Mouse (Mus musculus) heart, postnatal 25 days (tissue): ENCODE measurements around the gene Ube2e2. TPM values are rescaled to one million over a fixed set of nuclear protein-coding genes. Genes with fewer than 3 reads are reported as not detected.
A peak's percentile ranks its signal among the peaks of the same experiment; 100 is the strongest.
"Not testable (repeated sequence)": the region's sequence is repeated elsewhere in the genome, so short reads cannot be mapped to it uniquely, and the experiment has no call there.

Experiments
- DNase-seq: peaks from one replicate; pipeline ENCODE4 v3.0.0; 2022; ENCODE audit warnings: low spot score
- intact Hi-C: fragments of 180-260 bp; cut with DNase I; formaldehyde crosslinking; loops from one replicate; pipeline ENCODE4 v1.15.1; 2025
- total RNA-seq, 2 experiments: library from RNA; stranded (reverse); gene quantifications; 2 replicates each; pipeline ENCODE4 v1.2.3; 2021

Ube2e2 gene
- total RNA-seq, 2 experiments from 2014 or later, result 14.3 to 15.3 TPM

DNA sequence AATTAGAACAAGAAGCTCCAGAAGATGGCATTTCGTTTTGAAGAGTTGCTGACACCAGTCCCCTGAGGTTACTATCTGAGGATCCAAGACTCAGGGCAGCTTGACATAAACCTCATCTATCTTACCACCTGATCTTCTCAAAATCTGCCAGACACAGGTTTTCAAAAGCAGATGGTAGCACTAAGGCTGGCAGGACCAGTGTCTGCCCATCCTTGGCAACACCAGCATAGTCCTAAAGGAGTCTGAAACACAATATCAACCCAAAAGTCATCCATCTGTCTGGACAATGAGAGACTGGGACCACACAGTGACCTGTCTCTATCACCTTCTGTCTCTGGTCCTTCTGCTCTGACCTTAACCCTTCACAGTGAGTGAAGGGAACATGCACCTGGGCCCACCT, 138.7 kb downstream of the Ube2e2 start:
- intact Hi-C loops, result loop anchor here (5.0 kb wide), 1 partner anchor 48 kb away; no protein-coding TSS in a partner anchor
- DNase-seq, result no peak

DNA sequence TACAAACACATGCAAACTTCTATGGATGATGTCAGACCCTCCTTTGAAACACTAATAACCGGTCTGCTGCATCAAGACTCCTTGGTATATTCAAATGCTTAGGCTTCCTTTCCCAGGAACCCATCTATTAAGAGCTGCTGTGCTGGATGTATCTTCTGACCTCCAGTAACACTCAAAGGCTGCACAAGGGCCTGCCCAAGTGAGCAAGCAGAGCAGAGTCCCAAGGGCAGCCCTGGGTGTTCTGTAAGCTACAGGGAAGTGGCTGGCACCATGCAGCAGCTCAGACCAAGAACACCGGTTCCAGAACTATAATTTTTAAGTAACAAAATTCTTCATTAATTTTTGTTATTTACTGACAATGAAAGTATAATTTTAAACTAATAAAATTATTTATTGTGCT, 139.5 kb downstream of the Ube2e2 start:
- intact Hi-C loops, result no loop called here
- no peak for DNase-seq

- DNase-seq, result no peak
- intact Hi-C loops, result no loop called here
These were observed 140.1 kb downstream of the Ube2e2 start for GRCm38 (mm10) chr14:18754001-18754400.

GRCm38 (mm10) chr14:18731154-18731553, 162.9 kb downstream of the Ube2e2 start:
- no peak for DNase-seq

GRCm38 (mm10) chr14:18720601-18721591, 173.2 kb downstream of the Ube2e2 start:
- intact Hi-C loops, result no loop called here
- DNase-seq, result no peak

More at GRCm38 (mm10) chr14:18731154-18731553, 162.9 kb downstream of the Ube2e2 start:
- intact Hi-C loops, result no loop called here

GRCm38 (mm10) chr14:18716970-18717369, 177.1 kb downstream of the Ube2e2 start:
- DNase-seq, result no peak
- intact Hi-C loops, result no loop called here

DNA sequence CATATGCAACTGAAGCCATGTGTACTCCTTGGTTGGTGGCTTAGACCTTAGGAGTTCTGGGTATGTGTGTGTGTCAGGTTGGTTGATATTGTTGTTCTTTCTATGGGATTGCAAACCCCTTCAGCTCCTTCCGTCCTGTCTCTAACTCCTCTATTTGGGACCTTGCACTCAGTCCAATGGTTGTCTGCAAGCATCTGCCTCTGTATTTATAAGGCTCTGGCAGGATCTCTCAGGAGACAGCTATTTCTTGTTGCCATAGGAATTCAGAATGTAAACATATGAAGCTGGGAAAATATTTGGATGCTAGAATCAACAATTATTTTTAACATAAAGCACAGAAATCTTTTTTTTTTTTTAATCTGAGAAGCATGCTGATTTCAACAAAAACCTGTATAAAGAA, 178.5 kb downstream of the Ube2e2 start:
- intact Hi-C loops, result no loop called here

GRCm38 (mm10) chr14:18697662-18698225, 196.3 kb downstream of the Ube2e2 start:
- no peak for DNase-seq
- intact Hi-C loops, result no loop called here

More for the DNA sequence above, 178.5 kb downstream of the Ube2e2 start:
- DNase-seq, result no peak

DNA sequence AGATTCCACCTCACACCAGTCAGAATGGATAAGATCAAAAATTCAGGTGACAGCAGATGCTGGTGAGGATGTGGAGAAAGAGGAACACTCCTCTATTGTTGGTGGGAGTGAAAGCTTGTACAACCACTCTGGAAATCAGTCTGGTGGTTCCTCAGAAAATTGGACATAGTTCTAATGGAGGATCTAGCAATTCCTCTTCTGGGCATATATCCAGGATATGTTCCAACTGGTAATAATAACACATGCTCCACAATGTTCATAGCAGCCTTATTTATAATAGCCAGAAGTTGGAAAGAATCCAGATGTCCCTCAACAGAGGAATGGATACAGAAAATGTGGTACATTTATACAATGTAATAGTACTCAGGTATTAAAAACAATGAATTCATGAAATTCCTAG, 197.6 kb downstream of the Ube2e2 start:
- intact Hi-C loops, DNase-seq: not testable (repeated sequence)

GRCm38 (mm10) chr14:18678121-18678836, 215.8 kb downstream of the Ube2e2 start:
- DNase-seq, result peak; percentile 43
- intact Hi-C loops, result no loop called here

DNA sequence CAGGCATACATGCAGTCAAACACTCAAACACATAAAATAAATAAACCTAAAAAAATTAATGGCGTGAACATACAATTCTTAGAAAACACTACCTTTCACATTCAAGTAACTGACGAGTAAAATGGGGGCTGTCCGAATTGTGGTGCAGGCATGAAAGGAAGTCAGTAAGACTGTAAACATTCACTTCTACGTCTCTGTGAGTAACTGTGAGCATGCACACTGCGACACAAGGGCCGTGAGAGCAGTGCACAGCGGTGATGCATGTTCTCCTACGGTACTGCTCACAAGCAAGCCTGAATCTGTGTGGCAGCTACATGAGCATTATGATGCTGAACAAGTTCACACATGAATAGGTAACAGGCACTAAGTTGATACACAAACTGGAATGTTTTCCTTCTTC, 223.4 kb downstream of the Ube2e2 start:
- intact Hi-C loops, result no loop called here
- DNase-seq, result no peak

- intact Hi-C loops, result no loop called here
- DNase-seq, result no peak
These were observed 224.6 kb downstream of the Ube2e2 start for GRCm38 (mm10) chr14:18669301-18669935.

GRCm38 (mm10) chr14:18668309-18668708, 225.8 kb downstream of the Ube2e2 start:
- DNase-seq, intact Hi-C loops: not testable (repeated sequence)

DNA sequence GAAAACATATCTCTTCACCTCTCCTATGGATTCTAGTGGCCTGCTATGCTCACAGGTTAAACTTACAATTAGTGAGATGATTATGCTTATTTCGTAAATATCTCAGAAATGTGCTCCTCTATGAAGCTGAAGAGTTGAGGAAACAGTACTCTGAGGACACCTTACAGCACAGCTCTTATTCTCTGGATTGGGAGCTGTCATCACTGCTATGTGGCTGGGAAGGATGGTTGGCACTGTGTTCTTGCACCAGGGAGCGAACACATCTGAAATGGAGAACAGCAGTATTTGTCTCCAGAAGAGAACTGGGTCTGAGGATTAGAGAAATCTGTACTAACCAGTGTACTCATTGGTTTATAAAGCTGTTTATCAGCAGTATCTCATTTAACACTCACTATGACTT, 226.3 kb downstream of the Ube2e2 start:
- intact Hi-C loops, result no loop called here
- no peak for DNase-seq

DNA sequence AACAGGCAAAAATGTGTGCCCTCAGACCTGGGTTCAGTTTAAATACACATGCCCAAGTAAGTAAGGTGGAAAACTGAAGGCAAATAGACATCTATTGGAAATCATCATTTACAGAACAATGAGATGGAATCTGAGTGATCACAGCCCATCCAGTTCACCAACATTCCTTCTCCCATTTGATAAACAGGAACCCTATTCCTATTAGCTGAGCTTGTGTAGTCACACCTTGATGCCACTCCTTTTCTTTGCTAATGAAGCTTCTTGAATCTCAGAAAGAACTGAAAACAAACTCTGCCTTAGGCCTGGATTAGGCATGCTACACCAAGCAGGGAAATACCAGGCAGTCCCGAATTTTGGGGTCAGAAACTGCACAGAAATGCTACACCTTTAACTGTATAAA, 227.8 kb downstream of the Ube2e2 start:
- no peak for DNase-seq
- intact Hi-C loops, result no loop called here

DNA sequence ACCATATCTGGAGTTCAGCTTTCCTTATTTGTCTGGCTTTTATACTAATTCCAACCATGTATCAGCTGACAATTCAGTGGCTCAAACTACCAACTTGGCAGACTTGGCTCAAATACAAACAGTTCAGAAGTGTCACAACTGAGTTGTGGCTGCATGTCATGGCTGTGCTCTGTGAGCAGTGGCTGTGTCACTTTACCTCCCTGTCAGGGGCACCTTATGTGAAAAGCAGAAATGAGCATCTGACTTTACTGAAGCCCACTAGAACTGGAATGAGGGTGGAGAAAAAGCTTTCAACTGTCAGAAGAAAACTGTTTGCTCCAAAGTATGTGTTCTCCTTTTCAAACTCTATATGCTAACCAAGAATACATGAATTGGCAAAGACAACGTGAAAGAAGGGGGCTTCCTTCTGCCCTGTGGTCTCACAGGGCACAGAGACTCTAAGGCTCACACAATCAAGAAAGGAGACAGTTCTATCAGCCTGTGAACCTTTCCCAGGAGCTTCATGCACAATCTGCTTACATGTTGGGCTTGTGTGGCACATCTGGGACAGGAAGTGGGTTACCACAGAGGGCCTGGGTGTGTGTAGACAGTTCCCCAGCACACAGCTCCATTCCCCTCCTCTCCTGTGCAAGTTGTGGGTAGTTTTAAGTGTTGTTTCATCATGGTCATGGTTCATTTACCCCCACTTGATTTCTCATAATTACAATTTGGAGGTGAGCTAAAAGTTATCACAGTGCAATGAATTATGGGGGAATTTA, 228.6 kb downstream of the Ube2e2 start:
- intact Hi-C loops, result no loop called here
- no peak for DNase-seq

DNA sequence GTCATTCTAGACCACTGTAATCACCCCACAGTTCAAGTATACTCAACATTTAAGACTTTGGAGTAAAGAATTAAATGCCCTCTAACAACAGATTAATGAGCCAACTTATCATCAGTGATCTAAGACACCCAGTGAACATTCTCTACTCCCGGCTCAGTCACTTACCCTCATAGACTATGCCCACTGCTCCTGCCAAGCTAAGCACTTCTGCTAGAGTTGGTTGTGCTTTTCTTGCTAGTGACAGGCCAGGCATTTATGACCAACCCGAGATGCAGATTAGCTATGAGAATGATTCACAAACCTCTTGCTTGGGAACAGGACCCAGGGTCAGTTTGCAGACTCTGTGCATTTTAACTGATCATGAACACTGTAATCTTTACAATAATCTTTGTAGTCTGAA, 230.4 kb downstream of the Ube2e2 start:
- DNase-seq, result no peak
- intact Hi-C loops, result no loop called here

DNA sequence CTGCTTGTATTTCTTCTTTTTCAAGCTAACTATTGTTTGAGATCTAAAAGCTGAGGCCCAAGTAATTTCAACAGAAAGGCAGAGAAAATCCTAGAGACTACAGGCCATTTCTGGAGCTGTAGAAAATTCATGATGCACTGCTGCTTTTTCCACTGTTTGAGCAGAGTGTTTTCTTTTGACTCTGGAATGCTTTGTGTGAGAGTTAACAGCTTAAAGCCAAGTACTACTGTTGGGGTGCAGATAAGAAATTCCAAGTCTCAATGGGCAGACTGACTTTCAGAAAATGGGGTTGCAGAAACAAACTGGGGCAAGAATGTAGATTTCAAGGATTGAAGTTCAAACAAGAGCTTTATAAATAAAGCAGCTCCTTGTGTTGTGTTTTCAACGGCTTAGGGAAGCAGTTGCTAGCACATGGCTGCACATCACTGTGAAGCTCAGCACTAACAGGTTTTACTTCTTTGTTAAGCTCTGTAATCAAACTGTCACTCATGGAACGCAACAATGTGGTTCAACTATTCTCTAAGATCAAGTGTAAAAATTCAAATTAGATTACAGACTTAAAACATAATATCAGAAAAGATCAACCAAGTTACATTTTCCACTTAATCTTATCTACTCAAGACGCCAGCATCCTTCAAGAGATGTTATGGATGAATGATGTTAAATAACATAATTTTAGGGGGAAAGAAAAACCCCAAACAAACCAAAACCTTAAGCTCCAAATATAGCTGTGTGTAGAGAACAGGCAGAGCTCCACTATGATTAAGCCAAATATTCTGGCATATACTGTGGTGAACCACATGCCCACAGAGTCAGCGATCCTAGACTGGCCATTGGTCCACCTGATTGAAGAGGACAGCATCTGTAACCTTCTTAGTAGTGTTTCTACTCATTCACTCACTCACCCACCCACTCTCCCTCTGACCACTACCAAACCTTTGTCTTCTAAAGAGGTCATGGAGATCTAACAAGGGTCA, 236.0 kb downstream of the Ube2e2 start:
- intact Hi-C loops, result no loop called here
- DNase-seq, result no peak
